Mouse (Mus musculus) ES-E14 (cell line): Measurements from ENCODE around the gene Herc6. TPM values are rescaled to one million over a fixed set of nuclear protein-coding genes. Genes with fewer than 3 reads are reported as not detected.
A peak's percentile ranks its signal among the peaks of the same experiment; 100 is the strongest.

ENCODE experiments used
- DNase-seq: peaks from one replicate; pipeline ENCODE4 v3.0.0-alpha.2; 2013; ENCODE audit warnings: low read depth, low spot score
- H3K27ac ChIP-seq: 2 replicates; pipeline ENCODE4 v1.5.1; 2012; ENCODE audit warnings: low read depth, mild to moderate bottlenecking, low read length, moderate library complexity, mixed read lengths; ENCODE audit not compliant: poor library complexity, insufficient read depth, severe bottlenecking
- H3K36me3 ChIP-seq: 2 replicates; pipeline ENCODE4 v1.6.1; 2012; ENCODE audit warnings: mild to moderate bottlenecking, low read length, moderate library complexity, mixed read lengths; ENCODE audit not compliant: control insufficient read depth, poor library complexity, insufficient read depth, severe bottlenecking
- H3K4me1 ChIP-seq, 2 experiments: fragments of 150-350 bp in 1 of 2; sonication (generic) in 1 of 2; 2 replicates each; pipeline ENCODE4 v1.6.1; 2012; ENCODE audit warnings: low read length in 2 of 2, mild to moderate bottlenecking in 1 of 2, mixed read lengths in 1 of 2; ENCODE audit not compliant: control insufficient read depth in 2 of 2, insufficient read depth in 2 of 2, poor library complexity in 1 of 2
- H3K4me3 ChIP-seq, 2 experiments: fragments of 150-350 bp in 1 of 2; sonication (generic) in 1 of 2; 2 replicates each; pipeline ENCODE4 v1.5.1; 2012; ENCODE audit warnings: low read length in 2 of 2, low read depth in 1 of 2, mild to moderate bottlenecking in 1 of 2, mixed read lengths in 1 of 2; ENCODE audit not compliant: insufficient read depth in 1 of 2, poor library complexity in 1 of 2, severe bottlenecking in 1 of 2
- H3K9ac ChIP-seq: 2 replicates; pipeline ENCODE4 v1.6.1; 2012; ENCODE audit warnings: low read depth, mild to moderate bottlenecking, low read length, mixed read lengths; ENCODE audit not compliant: poor library complexity, insufficient read depth, severe bottlenecking
- H3K9me3 ChIP-seq: fragments of 150-350 bp; sonication (generic); 2 replicates; pipeline ENCODE4 v1.6.1; 2012; ENCODE audit warnings: low read depth, mild to moderate bottlenecking, low read length; ENCODE audit not compliant: control insufficient read depth, insufficient read depth
- CHD2 ChIP-seq: IDR thresholded peaks from 2 replicates; pipeline ENCODE4 v1.6.1; 2014; ENCODE audit warnings: mild to moderate bottlenecking, low read depth, low read length, inconsistent platforms
- HCFC1 ChIP-seq: IDR thresholded peaks from 2 replicates; pipeline ENCODE4 v1.6.1; 2012; ENCODE audit warnings: low read length, inconsistent platforms, borderline replicate concordance; ENCODE audit not compliant: insufficient read depth
- MAFK ChIP-seq: IDR thresholded peaks from 2 replicates; pipeline ENCODE4 v1.6.1; 2014; ENCODE audit warnings: mild to moderate bottlenecking, low read depth, low read length, inconsistent platforms; ENCODE audit not compliant: insufficient read depth
- ZC3H11A ChIP-seq: IDR thresholded peaks from 2 replicates; pipeline ENCODE4 v1.6.1; 2012; ENCODE audit warnings: low read depth, mild to moderate bottlenecking, inconsistent platforms, low read length, borderline replicate concordance
- ZNF384 ChIP-seq: IDR thresholded peaks from 2 replicates; pipeline ENCODE4 v1.6.1; 2012; ENCODE audit warnings: low read depth, low read length, inconsistent platforms
- in situ Hi-C, 2 experiments: fragments of 600-800 bp; cut with MboI; formaldehyde crosslinking; loops; one replicate each; pipeline ENCODE4 v1.15.1; 2025; ENCODE audit warnings: low sequenced_read_pairs in 2 of 2, inconsistent platforms in 1 of 2; ENCODE audit not compliant: unreplicated experiment in 2 of 2
- total RNA-seq: library from RNA; depleted of rRNA; stranded (reverse); fragments of 300-350 nt; gene quantifications from 2 replicates; pipeline ENCODE4 v1.2.3, GENCODE M21; 2012

Gene Herc6
- total RNA-seq, 1 experiment, result 0.36 TPM

- H3K27ac ChIP-seq, result no peak overlapping the region
- no peak overlapping the region for H3K4me3 ChIP-seq
- in situ Hi-C loops, result loop anchor here in 1 of 2 experiments (25.0 kb wide), 1 partner anchor 721 kb away; no protein-coding TSS in a partner anchor
- H3K9ac ChIP-seq, result no peak overlapping the region
- TF ChIP-seq ZC3H11A (no peak), HCFC1 (no peak), MAFK (no peak), ZNF384 (no peak)
- H3K4me1 ChIP-seq, result 0 out of 4 replicates have a peak, but pooled peaks cover 0 to 2% of the 10 kb centered on the region in 2 experiments
- no peak for DNase-seq
- H3K36me3 ChIP-seq, result no peaks in the 10 kb centered on the region
- no peaks in the 10 kb centered on the region for H3K9me3 ChIP-seq
Observed at GRCm38 (mm10) chr6:57533410-57533809, 47.4 kb upstream of the Herc6 start.

- Histone ChIP-seq H3K9me3 (no peaks in the 10 kb centered on the region), H3K27ac (no peak overlapping the region), H3K36me3 (no peaks in the 10 kb centered on the region), H3K4me3 (peak overlapping the region; percentile 73 to 74), H3K9ac (peak overlapping the region; percentile 33; the same call in 1 of the 2 replicates), H3K4me1 (0 out of 4 replicates have a peak, but pooled peaks cover 0 to 2% of the 10 kb centered on the region in 2 experiments)
- TF ChIP-seq MAFK, result no peak
- no peak for TF ChIP-seq HCFC1
- no peak for TF ChIP-seq CHD2
- TF ChIP-seq ZNF384, result no peak
- TF ChIP-seq ZC3H11A, result no peak
- DNase-seq, result no peak
- in situ Hi-C loops, result loop anchor here in 1 of 2 experiments (25.0 kb wide), 1 partner anchor 722 kb away; no protein-coding TSS in a partner anchor
Observed at GRCm38 (mm10) chr6:57534231-57534610, 46.6 kb upstream of the Herc6 start.

- in situ Hi-C loops, result loop anchor here in 1 of 2 experiments (25.0 kb wide), 1 partner anchor 722 kb away; no protein-coding TSS in a partner anchor
- Histone ChIP-seq H3K4me3 (peak overlapping the region; percentile 73 to 74), H3K4me1 (0 out of 4 replicates have a peak, but pooled peaks cover 0 to 2% of the 10 kb centered on the region in 2 experiments), H3K27ac (no peak overlapping the region), H3K9ac (peak overlapping the region; percentile 33), H3K36me3 (no peaks in the 10 kb centered on the region), H3K9me3 (no peaks in the 10 kb centered on the region)
- TF ChIP-seq ZNF384 (no peak), CHD2 (0 out of 2 replicates have a peak, but pooled peaks have one; percentile 23)
- peak; percentile 39 for DNase-seq
Observed at GRCm38 (mm10) chr6:57534611-57535286, 46.1 kb upstream of the Herc6 start.

DNA sequence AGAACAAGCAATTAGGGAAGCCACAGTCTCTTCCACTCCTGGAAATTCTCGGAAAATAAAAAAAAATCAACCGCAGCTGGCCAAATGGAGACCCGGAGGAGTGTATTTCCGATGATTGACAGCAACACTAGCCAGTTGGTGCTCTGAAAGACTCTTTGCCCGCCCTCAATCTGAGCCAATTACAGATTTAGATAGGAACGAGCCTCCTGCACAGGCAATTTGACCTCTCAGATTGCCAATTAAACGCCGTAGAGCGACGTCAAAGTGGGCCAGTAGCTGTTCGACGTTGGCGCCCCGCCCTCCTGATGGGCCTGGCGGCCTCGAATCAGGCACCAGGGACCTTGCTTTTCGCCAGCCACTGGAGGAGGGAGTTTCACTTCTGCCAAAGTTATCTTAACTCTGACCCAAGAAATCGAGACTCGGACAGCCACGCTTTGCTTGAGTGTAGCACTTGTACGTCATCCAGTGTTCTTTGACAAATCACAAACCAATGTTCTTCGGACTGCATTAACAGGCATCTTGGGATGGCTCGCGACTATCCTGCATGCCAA, 45.3 kb upstream of the Herc6 start, which contains the start of gene Ppm1k:
Gene Ppm1k (minus strand): TSS at position 83 of the 551 bp plus-strand sequence.
- Histone ChIP-seq H3K4me1 (0 out of 4 replicates have a peak, but pooled peaks cover 0 to 2% of the 10 kb centered on the region in 2 experiments), H3K27ac (no peak within 1 kb of the TSS), H3K36me3 (no peaks in the 10 kb centered on the region), H3K9me3 (no peaks in the 10 kb centered on the region), H3K4me3 (peak within 1 kb of the TSS; percentile 73 to 86), H3K9ac (peak within 1 kb of the TSS; percentile 33)
- TF ChIP-seq MAFK (no peak), ZC3H11A (no peak), ZNF384 (peak; percentile 83; the same call in 1 of the 2 replicates), CHD2 (peak; percentile 91), HCFC1 (no peak)
- in situ Hi-C loops, result loop anchor here in 1 of 2 experiments (25.0 kb wide), 1 partner anchor 723 kb away; no protein-coding TSS in a partner anchor
- peak; percentile 92 for DNase-seq
